Comparison of ENCODE assay signal across 22 mouse cellular contexts in genomic region chr15:42915195-42915594, GRCm38 (mm10).
"Had no signal": no experiment of that assay in that cellular context is flagged by ENCODE, and none has a peak within 500 bp of the region (broad histone marks: within the 10 kb centered on the region; RNA-seq: fewer than 3 reads in every experiment).

No protein-coding gene starts in this region.

- H3K4me1 ChIP-seq: limb, embryonic 12.5 days; limb, embryonic 15.5 days; midbrain, embryonic 15.5 days had no signal

- H3K4me3 ChIP-seq: limb, embryonic 12.5 days; limb, embryonic 15.5 days; midbrain, embryonic 15.5 days; myocyte had no signal

- H3K27me3 ChIP-seq: limb, embryonic 12.5 days; limb, embryonic 15.5 days; midbrain, embryonic 15.5 days had no signal

- ATAC-seq: liver, postnatal 0 days; lung, postnatal 0 days; midbrain, embryonic 15.5 days had no signal

- H3K4me2 ChIP-seq: limb, embryonic 12.5 days; limb, embryonic 15.5 days; liver, embryonic 11.5 days; lung, embryonic 14.5 days; midbrain, embryonic 15.5 days had no signal

- H3K36me3 ChIP-seq: limb, embryonic 12.5 days; limb, embryonic 15.5 days; midbrain, embryonic 15.5 days had no signal

- H3K9ac ChIP-seq: limb, embryonic 12.5 days; limb, embryonic 15.5 days; liver, embryonic 14.5 days; liver, postnatal 0 days; lung, embryonic 14.5 days; midbrain, embryonic 15.5 days had no signal

- H3K27ac ChIP-seq: limb, embryonic 12.5 days; limb, embryonic 15.5 days; liver, embryonic 14.5 days; macrophage; midbrain, embryonic 15.5 days; stomach, postnatal 0 days had no signal

- H3K9me3 ChIP-seq: limb, embryonic 12.5 days; limb, embryonic 15.5 days; midbrain, embryonic 15.5 days had no signal

- DNase-seq: kidney, adult 18-20 months; kidney, adult 9 months; kidney, postnatal 14 days; kidney, postnatal 4 days; left cerebral cortex, postnatal 4 days; liver, postnatal 0 days; lung, embryonic 14.5 days; right cerebral cortex, adult 18-20 months; right cerebral cortex, postnatal 14 days; right cerebral cortex, postnatal 4 days; thymus, adult 2 months; thymus, postnatal 14 days; thymus, postnatal 4 days had no signal
